Mouse (Mus musculus): ENCODE results near the gene Dyrk3.

- TF ChIP-seq CTCF (IDR thresholded peaks at IDR 0.05; ENCODE audit: borderline replicate concordance, insufficient read depth, low read length) (no peak), POLR2A (IDR thresholded peaks at IDR 0.05; ENCODE audit: low read depth, low read length) (no peak)
Measured at GRCm38 (mm10) chr1:131177249-131177648, 39.1 kb upstream of the Dyrk3 start.
